Mouse (Mus musculus) colon, adult 2 months (tissue): ENCODE data around the gene Gm8127. TPM values are rescaled to one million over a fixed set of nuclear protein-coding genes. Genes with fewer than 3 reads are reported as not detected.

Experiments used
- polyA plus RNA-seq: library from polyadenylated mRNA; depleted of rRNA; stranded (reverse); fragments of >200 nt; gene quantifications from 2 replicates; pipeline ENCODE4 v1.2.3, GENCODE M21; 2012; rRNA removed

Gm8127 gene
- polyA plus RNA-seq: not detected in 2 replicates

DNA sequence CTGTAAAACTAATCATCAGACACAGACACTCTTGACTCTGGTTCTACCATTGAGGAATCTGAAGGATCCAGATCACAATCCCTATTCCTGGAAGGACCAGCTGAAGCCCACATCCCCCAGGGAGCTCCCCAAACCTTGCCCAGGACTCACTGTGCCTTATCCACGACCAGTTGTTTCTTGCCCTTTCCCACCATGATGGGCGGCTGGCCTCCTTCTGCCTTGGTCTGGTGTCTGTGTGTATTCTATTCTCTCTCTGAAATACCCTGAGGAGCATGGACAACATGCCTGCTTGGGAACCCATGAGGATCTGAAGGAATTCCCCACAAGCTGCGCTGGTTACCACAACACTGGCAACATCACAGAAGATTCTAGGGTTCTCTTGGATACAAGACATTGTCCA lies at the start of gene Gm8127:
Gene Gm8127, minus strand, starts transcription at position 330 of the 400 bp plus-strand sequence.

DNA sequence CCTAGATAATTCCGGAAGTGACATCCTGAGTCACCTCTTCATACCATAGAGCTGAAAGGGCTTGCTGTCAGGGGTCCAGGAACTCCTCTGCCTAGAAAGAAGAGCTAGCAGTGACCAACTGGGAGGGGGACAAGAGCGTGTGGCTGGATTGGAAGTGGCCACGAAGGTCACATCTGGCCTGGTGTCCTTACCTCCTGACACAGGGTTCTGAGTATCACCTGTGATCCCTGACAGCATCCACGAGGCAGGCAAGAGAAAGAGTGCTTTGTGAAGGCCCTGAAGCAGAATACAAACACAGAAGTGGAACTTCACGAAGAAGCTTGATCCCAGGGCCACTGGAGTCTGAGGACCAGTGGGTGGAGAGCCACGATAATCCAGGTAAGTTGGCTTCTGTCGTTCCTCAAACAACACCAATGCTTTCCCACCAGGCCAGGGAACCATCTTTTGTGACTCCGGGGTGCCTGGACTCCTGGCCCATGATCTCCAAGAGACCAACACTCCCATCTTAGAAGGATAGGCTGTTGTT lies 18.6 kb downstream of the Gm8127 start, which contains the start of gene Gm9732:
Gene Gm9732, plus strand, starts transcription at position 51 of the 526 bp plus-strand sequence.

DNA sequence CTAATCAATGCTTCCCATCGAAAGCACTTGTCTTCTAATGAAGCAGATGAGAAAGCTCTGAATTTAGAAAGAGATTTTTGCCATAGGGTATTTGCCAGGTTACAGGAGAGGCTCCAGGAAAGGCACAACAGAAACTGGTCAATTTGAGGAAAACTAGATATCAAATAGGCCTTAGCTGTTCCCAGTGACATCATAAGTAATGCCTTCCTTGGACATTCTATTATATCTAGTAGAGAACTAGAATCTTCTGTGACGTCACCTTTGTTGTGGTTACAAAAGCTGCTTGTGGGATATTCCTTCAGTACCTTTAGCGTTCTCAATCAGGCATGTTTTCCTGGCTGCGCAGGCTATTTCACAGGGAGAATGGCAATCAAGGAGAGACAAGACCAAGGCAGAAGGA lies 35.3 kb downstream of the Gm8127 start, which contains the start of gene Gm8126:
Gene Gm8126, plus strand, starts transcription at position 301 of the 400 bp plus-strand sequence.

Other genes with a start within 250 kb of the Gm8127 start
- not detected in 2 replicates for gene Gm8094, start 217.2 kb downstream of the Gm8127 start, polyA plus RNA-seq
- gene Gm8104, start 193.2 kb downstream of the Gm8127 start, polyA plus RNA-seq: not detected in 2 replicates
- gene Gm7233, start 114.0 kb downstream of the Gm8127 start, polyA plus RNA-seq: not detected in 2 replicates
- not detected in 2 replicates for gene Gm8122, start 58.5 kb downstream of the Gm8127 start, polyA plus RNA-seq
- gene Gm8126, start 35.2 kb downstream of the Gm8127 start, polyA plus RNA-seq: not detected in 2 replicates
- gene Gm9732, start 18.8 kb downstream of the Gm8127 start, polyA plus RNA-seq: not detected in 2 replicates
- not detected in 2 replicates for gene 1700001F09Rik, start 54.0 kb upstream of the Gm8127 start, polyA plus RNA-seq
- gene Gm8138, start 122.5 kb upstream of the Gm8127 start, polyA plus RNA-seq: not detected in 2 replicates
- gene Gm5799, start 249.7 kb upstream of the Gm8127 start, polyA plus RNA-seq: not detected in 2 replicates